Mouse (Mus musculus) layer of hippocampus, adult 9-11 months (tissue): ENCODE measurements around the gene Unc5b.
A peak's percentile ranks its signal among the peaks of the same experiment; 100 is the strongest.
"Not testable (repeated sequence)": the region's sequence is repeated elsewhere in the genome, so short reads cannot be mapped to it uniquely, and the experiment has no call there.

ENCODE experiments used
- DNase-seq: peaks from one replicate; pipeline ENCODE4 v3.0.0; 2022

Unc5b gene

DNA sequence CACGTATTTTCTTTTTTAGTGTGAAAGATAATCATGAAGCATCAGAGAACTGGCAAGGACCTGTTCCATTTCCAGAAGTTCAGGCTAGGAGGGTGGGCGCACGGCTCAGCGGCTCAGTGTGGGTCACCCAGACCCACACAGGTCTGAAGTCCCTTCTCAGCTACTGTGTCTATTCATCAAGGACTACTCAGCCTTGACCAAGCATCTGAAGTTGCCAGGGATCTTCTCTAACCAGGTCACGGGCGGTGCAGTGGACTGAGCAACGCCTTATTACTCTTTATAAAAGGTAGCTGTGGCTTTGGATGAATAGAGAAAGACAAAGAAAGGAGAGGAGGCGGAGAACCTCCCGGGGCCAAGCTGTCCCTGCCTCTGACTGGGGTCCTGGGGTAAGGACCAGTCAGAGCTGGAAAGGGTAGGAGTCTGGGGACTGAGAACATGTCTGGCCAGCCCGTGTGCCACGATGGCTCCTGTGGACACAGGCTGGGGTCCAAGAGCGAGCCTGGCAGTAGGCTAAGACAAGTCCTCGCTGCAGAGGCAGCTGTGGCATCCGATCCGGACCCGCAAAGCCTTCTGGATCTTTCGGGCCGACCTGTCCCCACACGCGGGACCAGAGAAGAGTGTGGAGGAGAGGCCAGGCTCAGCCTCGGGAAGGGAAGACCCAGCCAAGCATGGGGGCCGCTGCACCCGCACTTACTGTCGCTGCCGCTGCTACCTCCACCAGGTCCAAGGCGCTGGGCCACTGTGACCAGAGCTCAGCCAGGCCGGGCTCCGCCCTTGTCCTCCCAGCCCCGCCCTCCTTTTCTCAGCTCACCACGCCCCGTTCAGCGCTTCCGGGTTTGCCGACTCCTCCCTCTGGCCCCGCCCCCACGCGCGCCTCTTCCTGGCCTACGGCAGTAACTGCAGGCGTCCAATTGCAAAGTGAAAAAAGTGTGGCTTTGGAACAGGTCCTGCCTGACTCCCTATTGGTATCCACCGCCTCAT lies 79.1 kb downstream of the Unc5b start, which contains the start of gene Slc29a3:
TSS of gene Slc29a3 (minus strand) at position 755 of the 981 bp plus-strand sequence.
- DNase-seq, result peak; percentile 95

DNA sequence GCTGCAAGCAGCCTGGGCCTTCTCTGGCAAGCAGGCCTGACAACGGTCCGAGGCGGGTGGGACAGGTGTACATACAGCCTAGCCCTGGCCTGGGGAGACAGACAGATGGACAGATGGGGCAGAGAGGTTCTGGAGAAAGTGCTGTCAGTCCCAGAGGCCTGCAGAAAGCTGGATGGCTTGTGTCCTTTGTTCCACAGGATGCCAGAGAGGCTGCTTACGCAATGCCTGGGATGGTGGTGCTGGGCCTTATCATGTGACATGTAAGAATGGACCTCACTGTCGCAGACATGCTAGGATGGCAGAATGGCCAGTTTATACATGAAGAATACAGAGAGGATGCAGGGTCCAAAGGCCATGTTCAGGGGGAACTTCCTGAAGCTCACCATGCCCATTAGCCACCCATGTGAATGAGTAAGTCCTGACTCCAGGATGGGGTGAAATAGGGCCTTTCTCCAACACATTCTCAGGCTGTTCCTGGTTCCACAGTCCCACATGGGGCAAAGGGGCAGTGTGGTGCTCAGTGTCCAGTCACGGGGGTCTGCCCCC lies 83.6 kb downstream of the Unc5b start:
- peak; percentile 74 for DNase-seq

DNA sequence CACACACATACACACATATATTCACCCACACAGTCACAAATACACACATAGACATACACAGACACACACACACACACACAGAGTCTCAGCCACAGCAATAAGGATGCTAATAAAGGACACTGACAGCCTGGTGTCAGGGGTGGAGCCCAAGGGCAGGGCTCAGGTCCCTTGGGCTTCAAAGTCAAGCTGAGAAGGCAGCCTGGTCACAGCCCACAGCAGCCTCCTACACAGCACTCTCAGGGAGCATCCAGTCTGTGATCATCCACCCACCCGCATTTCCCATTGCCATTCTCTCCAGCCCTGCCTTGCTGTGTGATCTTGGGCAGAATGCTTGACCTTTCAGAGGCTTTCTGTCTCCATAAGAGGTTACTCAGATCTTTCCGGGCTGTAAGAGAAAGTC lies 84.9 kb downstream of the Unc5b start:
- DNase-seq, result no peak

DNA sequence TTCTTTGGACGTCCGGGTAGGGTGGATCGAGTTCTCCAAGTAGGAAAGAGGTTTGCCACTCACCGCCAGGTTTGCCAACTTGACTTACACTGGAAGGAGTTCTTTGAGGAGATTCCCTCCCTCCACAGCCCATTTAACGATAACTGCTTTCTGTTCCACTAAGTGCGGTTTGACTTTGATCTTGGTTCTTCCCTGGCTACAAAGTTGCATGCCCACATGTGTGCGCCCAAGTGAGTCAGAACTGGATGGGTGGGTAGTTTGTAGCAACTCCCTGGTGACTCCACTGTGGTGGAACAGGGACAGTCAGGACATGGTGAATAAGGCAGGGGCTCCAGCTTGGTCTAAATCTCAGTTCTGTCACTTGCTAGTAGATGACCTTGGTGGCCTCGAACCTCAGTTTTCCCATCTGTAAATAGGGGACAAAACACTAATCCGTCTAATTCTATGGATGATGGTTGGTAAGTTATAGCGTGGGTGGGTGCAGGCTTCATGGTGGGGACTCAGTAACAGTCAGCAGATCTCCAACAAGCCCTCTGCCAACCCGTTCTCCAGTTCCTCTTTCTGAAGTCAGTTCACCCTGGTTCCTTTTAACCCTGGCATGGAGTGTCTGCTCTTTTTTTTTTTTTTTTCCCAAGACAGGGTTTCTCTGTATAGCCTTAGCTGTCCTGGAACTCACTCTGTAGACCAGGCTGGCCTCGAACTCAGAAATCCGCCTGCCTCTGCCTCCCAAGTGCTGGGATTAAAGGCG lies 86.7 kb downstream of the Unc5b start:
- DNase-seq, result peak; percentile 70

DNA sequence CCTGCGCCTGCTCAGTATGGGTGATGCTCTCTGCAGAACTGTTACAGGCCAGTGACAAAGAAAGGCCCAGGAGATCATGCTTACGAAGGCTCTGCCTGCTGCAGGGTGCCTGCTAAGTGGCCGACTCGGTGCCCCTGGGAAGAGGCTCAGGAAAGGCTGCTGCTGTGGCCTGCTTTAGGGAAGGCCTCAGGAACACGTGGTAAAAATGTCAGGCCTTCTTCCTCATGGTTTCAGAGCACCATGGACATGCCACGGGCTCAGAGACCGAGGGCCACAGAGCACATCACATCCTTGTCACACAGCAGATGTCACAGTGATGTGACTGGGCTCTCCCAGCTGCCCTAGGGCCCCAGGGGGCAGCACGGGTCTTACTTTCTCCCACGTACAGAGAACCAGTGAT lies 87.7 kb downstream of the Unc5b start:
- no peak for DNase-seq

DNA sequence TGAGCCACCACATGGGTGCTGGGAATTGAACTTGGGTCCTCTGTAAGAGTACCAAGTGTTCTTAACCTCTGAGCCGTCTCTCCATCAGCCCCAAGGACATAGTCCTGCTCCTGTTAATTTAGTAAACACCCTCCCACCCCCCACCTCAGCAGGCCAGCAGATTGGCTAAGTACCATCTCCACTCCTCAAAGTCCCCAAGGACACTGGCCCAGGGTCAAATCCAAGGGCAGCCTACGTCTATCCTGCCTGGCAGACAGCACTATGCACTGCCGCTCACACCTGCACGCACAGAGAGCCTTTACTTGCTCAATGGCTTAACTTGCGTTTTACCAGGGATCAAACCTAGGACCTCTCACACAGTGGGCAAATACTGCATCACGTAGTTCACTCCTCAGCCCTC lies 88.4 kb downstream of the Unc5b start:
- no peak for DNase-seq

DNA sequence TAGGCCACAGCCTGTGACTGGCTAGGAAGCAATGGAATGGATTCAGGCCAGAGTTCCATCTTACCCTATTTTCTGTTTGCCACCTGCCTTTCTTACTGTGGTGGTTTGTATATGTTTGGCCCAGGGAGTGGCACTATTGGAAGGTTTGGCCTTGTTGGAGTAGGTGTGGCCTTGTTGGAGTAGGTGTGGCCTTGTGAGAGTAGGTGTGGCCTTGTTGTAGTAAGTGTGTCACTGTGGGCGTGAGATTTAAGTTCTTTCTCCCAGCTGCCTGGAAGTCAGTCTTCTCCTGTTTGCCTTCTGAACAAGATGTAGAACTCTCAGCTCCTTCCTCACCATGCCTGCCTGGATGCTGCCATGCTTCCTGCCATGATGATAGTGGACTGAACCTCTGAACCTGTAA lies 89.1 kb downstream of the Unc5b start:
- not testable (repeated sequence) for DNase-seq

DNA sequence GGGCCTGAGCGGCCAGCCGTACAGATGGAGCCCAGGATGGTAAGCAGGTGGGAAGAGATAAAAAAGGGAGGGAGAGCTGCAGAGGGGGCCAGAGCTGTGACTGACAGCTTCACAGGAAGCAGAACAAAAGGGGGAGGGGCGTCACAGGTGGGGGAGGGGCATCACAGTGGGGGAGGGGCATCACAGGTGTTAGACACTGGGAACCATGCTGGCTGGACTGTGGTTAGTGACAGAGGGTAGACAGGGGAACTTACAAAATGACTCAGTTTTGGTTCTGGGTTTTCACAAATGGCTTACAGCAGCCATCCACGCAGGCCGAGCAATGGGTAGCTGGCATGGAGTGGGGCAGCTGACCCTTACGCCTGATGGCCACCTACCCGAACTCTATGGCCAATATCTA lies 89.9 kb downstream of the Unc5b start:
- no peak for DNase-seq

DNA sequence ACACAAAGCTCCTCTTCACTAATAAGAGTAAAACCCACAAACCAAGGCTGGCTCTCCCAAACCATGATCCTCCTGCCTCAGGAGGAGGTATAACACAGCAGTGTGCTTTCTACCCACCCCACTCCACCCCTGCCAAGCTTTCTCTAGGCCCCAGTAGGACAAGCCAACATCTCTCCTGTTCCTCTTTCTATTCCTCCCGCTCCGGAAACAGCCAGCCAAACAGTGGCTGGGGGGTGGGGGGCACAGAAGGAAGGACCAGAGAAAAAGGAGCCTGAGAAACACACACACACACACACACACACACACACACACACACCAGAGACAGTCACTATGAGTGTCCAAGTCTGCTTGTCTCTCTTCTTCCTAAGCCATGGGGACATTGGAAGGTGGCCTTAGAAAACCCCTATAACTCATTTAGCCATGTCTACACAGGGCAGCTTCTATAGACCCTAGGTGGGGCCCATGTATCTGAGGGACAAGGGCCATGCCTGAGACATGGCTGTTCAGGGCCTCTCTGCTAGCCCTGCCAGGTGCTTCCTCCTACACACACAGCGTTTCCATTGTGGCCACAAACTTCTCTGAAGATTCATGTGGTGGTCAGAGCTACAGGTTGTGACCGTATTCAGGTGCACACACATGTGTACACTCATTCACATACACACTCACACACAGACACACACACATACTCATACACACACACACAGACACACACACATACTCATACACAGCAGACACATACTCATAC lies 91.6 kb downstream of the Unc5b start:
- peak; percentile 78 for DNase-seq

DNA sequence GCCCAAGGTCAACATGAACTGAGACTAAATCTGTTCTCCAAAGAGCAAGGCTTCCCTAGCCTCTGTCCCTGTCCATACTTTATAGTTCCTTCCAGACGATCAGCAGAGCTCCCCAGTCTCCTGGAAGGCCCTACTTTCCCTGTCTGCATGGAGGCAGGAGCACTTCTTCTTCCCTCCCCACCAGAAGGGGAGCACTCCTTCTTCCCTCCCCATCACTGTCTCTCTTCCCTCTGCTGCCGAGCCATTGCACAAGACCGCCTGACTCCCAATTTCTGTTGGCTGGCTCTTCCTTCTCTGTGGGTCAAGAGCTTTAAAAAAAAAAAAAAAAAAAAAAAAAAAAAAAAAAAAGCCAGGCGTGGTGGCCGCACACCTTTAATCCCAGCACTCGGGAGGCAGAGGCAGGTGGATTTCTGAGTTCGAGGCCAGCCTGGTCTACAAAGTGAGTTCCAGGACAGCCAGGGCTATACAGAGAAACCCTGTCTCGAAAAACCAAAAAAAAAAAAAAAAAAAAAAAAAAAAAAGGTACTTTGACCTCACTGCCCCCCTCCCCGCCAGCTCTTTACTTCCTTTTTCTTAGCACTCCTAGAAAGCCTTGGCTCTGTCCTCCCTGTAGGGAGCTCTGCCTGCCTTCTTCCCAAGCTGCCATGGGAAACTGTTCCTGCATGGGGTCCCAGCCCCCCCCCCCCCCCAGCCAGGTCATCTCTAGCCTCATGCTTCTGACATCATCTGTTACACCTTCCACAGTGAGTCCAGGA lies 93.3 kb downstream of the Unc5b start:
- DNase-seq, result peak; percentile 68

DNA sequence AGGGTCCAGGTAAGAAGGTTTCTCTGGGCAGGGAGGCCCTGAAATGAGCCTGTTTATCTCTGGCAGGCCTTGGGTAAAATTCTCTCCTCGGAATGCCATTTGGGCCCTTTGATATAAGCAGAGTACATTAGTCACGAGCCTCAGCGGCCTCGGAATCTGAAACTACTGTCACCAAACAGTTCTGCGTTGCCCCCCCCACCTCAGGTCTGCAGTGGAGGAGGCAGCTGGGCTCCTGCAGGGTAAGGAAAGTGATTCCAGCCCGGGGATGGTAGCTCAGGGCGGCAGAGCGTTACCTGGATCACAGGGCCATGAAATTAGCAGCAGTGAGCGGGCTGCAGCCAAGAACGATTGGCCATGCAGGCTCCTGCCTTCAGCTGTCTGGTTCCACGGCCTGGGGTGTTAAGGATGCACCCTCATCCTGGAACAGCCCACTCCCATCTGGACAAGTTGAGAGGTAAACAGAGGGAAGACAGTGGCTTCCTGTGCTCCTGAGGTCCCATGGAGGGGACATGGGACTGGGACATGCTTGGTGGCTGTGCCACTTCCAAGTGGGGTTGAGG lies 94.1 kb downstream of the Unc5b start:
- no peak for DNase-seq

DNA sequence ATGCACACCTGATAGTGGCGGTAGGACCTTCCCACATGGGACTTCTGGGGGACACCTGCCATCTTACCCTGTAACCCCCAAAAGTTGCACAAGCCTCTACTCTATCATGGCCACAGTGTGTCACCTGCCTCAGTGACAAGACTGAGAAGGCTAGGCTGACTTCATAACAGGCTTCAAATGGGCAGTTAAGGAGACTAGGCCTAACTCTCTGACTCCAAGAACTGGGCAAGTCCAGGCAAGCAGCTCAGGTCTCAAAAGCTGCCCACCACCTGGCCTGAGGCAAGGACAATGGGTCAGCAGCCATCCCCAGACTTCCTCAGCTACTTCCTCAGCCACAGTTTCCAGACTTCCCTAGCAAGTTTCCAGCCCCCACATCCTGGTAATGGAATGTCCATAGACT lies 95.6 kb downstream of the Unc5b start:
- DNase-seq, result no peak

DNA sequence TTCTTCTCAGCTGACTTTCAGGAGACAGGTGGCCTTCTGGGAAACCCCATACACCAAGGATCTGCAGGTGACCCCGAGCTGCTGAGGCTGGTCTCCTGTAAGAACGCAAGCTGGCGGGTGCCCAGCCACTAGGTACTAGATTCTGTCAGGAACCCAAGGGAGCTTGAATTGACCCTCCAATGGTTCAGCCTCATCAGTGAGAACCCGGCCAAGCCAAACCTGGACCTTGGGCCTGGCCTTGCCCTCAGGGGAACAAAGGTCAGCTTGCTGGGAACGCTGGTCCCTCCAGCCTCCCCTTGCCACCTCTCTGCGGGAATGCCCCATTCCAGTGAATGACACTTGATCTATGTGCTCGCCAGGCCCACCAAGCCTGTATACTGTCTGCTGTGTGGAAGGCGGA lies 97.9 kb downstream of the Unc5b start:
- no peak for DNase-seq

DNA sequence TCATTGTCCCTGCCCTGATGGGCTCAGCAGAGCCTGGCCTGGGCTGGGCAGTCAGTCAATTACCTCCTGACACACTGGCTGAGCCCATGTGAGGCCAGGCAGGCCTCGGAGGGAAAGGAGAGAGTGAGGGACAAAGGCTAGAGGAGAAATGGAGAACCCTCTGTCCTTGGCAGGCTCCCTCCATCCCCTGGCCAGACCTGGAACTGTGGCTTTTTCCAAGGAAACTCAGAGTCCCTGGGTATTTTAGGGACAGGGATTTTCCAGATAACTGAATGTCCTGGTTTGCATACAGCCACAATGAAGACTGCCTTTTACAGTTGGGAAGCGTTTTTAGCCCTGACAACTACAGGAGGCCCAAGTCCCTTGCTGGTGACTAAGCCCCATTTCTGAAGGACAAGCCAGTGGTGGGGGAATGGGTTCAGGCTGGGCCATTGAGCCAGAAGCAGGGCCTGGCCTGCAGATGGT lies 99.0 kb downstream of the Unc5b start:
- DNase-seq, result no peak

DNA sequence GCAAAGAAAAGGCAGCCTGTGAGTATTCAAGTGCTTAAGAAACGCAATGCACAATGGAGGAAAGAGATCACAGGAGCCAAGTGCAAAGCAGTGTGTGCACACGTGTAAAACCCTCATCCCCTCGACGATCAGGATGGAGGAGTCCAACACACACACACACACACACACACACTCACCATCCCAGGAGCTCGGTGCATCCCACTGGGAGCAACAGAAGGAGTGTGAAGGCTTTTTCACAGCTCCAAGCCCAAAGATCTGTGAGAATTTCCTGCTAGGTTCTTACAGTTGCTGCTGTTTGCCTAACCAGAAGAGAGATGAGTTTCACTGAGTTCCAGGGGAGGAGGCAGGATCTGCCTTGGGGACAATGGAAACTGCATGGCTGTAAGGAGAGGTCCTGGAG lies 99.6 kb downstream of the Unc5b start:
- no peak for DNase-seq

DNA sequence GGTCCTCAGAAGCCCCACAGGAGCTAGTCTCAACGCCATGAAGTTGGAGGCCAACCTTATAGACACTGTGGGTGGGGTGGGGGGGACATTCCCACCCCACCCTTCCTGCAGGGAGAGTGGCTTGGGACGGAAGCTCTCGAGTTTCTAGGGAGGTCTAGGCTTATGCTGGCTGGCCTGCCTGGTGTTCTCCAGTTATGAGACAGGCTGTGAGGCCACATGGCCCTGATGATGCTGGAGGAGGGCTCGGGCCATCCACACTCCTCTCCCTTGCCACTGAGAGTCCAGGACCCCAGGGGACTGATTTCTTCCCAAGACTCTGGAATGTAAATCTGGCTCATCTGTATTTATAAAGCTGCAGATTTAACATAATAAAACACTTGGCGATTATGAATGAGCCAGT lies 104.1 kb downstream of the Unc5b start:
- no peak for DNase-seq

DNA sequence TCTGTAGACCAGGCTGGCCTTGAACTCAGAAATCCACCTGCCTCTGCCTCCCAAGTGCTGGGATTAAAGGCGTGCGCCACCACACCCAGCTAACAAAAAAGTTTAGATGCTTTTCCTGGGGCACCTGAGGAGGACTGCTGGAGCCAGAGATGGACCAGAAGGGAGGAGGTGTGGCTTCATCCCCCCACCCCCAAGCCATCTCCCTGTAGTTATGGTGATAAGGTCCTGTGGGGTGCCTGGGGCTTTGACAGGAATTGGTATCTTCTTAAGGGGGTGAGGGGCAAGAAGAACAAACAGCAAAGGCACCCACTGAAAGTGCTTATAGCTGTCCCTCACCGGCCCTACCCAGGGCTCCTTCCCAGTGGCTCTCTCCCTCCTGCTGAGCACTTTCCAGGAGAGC lies 104.5 kb downstream of the Unc5b start:
- DNase-seq, result no peak

DNA sequence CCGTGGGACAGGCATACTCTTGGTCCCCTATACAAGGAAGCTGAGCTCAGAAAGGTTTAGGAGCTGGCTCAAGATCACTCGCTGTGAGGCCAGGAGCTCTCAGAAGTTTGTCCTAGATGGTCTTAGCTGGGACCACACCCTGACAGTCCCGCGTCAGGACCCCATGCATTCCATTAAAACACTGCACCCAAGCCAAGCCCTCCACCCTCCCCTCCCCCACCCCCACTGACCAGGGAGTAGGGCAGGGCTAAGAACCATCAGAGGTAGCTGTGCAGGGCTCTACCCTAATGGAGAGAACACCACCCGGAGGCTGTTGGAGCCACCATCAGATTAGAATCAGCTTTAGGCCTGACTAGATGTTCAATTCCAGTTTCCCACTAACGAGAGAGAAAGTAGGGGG lies 106.9 kb downstream of the Unc5b start:
- DNase-seq, result no peak

DNA sequence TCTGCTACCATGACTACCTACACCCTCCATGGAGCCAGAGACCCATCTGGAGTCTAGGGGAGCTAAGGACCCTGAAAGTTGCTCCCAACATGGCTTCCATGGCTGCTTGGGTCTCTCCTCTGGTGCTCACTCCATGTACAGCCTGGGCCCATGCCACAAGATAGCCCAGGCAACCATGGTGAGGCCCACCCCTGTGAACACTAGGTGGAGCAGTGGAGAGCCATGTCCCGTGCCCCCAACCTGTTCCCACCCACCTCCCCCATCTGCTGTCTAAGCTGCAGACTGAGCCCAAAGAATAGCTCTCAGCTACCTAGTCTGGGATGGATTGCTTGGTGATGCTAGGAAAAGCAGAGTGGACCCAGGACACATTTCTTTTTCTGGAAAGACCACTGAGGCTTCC lies 108.0 kb downstream of the Unc5b start:
- no peak for DNase-seq

DNA sequence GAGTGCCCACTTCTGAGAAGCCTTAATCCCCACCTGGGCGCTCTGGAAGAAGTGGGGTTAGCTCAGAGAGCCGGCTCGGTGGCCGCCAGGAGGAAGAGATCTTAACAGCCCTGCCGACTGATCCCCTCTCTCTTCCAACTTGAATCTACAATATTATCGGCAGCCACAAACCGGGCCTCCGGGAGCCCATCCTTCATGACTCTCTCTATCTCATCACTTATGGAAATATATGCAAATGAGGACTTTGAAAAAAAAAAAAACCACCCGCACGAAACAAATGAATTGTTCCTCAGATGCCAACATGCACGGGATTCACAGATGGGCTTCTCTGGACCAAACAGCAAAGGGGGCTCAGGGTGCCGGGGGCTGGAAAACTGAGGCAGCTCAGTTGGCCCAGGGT lies 109.7 kb downstream of the Unc5b start:
- no peak for DNase-seq

DNA sequence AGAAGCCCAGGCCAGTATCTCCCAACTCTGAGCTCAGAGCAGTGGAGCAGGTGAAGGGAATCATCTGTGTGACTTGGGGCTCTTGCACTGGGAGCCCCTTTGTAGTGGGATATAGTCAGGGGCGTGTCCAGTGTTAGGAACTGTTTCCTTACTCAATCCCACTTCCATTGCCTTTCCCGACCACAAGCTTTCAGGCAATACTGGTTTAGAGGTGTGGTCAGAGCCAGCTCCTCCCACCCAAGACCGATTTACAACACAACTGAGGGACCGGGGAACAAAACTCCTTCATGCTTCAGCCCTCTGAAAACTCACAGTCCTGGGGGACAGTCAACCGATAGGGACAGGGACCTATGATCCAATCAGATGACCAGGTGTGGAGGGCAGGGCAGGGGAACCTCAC lies 110.9 kb downstream of the Unc5b start:
- DNase-seq, result no peak

DNA sequence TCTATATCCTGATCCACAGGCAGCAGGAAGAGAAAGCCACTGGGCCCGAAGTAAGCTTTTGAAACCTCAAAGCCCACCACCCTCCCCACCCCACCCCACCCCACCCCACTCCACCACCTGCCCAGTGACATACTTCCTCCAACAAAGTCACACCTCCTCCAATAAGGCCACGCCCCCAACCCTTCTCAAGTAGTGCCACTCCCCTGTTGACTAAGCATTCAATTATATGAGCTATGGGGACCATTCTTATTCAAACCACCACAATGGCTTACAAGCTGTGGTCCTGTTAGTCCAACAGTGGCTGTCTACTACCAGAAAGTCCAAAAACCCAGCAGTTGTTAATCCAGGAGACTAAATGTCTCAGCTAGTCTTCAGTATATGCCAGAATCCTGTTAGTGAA lies 112.9 kb downstream of the Unc5b start:
- no peak for DNase-seq
